Mouse (Mus musculus) heart, postnatal 14 days (tissue): Measurements from ENCODE around the gene Zfp524. TPM values are rescaled to one million over a fixed set of nuclear protein-coding genes. Genes with fewer than 3 reads are reported as not detected.

ENCODE experiments used
- DNase-seq, 2 experiments: peaks; one replicate each; pipeline ENCODE4 v3.0.0; 2021 to 2022
- intact Hi-C: fragments of 180-260 bp; cut with DNase I; formaldehyde crosslinking; loops from one replicate; pipeline ENCODE4 v1.15.1; 2025
- total RNA-seq, 2 experiments: library from RNA; stranded (reverse); gene quantifications; 2 replicates each; pipeline ENCODE4 v1.2.3; 2021

Gene Zfp524
- total RNA-seq, 2 experiments from 2014 or later, result 8.1 to 8.6 TPM

- peak in 1 of 2 experiments; percentile 72 for DNase-seq
- intact Hi-C loops, result loop anchor here (2.0 kb wide), 1 partner anchor 18 kb away; the partner anchor contains the start of gene Epn1
Measured at GRCm38 (mm10) chr7:5062360-5063001, 48.3 kb downstream of the Zfp524 start.

GRCm38 (mm10) chr7:5064886-5065285, 50.7 kb downstream of the Zfp524 start:
- intact Hi-C loops, result no loop called here

More at GRCm38 (mm10) chr7:5064886-5065285, 50.7 kb downstream of the Zfp524 start:
- DNase-seq, result no peak

Other genes starting within 250 kb of the Zfp524 start
- not detected for gene Fam71e2, start 243.1 kb upstream of the Zfp524 start, total RNA-seq
- gene Il11, start 231.6 kb upstream of the Zfp524 start, total RNA-seq, result under 1 TPM in 1 of 2 experiments, not detected in 1; 0.12 TPM
- gene Tmem190, start 231.5 kb upstream of the Zfp524 start, total RNA-seq, result not detected
- gene Tmem238, start 224.8 kb upstream of the Zfp524 start, total RNA-seq, result 1 to 10 TPM; 4.2 to 4.3 TPM
- 100 to 1,000 TPM; 469 to 532 TPM for gene Rpl28, start 221.5 kb upstream of the Zfp524 start, total RNA-seq
- gene Ube2s, start 201.8 kb upstream of the Zfp524 start, total RNA-seq, result 100 to 1,000 TPM in 1 of 2 experiments, 10 to 100 TPM in 1; 97.9 to 112 TPM
- under 1 TPM in 1 of 2 experiments, not detected in 1; 0.05 TPM for gene Shisa7, start 169.7 kb upstream of the Zfp524 start, total RNA-seq
- gene Isoc2b, start 144.2 kb upstream of the Zfp524 start, total RNA-seq, result 1 to 10 TPM; 3.1 to 4.2 TPM
- gene Isoc2a, start 137.3 kb upstream of the Zfp524 start, total RNA-seq, result 10 to 100 TPM; 22.9 to 27.0 TPM
- gene Gm36210, start 107.9 kb upstream of the Zfp524 start, total RNA-seq, result not detected
- 1 to 10 TPM; 9.4 to 9.6 TPM for gene Zfp628, start 99.2 kb upstream of the Zfp524 start, total RNA-seq
- gene Nat14, start 92.4 kb upstream of the Zfp524 start, total RNA-seq, result 1 to 10 TPM; 5.9 to 6.1 TPM
- gene Ssc5d, start 88.6 kb upstream of the Zfp524 start, total RNA-seq, result 1 to 10 TPM; 7.8 TPM
- 10 to 100 TPM in 1 of 2 experiments, 1 to 10 TPM in 1; 4.2 to 11.6 TPM for gene Sbk2, start 50.0 kb upstream of the Zfp524 start, total RNA-seq
- gene Sbk3, start 43.2 kb upstream of the Zfp524 start, total RNA-seq, result 10 to 100 TPM; 14.9 to 37.3 TPM
- 10 to 100 TPM; 14.3 to 18.1 TPM for gene Zfp579, start 18.3 kb upstream of the Zfp524 start, total RNA-seq
- gene Fiz1, start 282 bp downstream of the Zfp524 start, total RNA-seq, result 10 to 100 TPM; 17.0 to 20.2 TPM
- not detected for gene Gm44973, start 1.1 kb downstream of the Zfp524 start, total RNA-seq
- 10 to 100 TPM; 18.2 to 19.9 TPM for gene Zfp865, start 6.0 kb downstream of the Zfp524 start, total RNA-seq
- gene Ccdc106, start 6.1 kb downstream of the Zfp524 start, total RNA-seq, result under 1 TPM; 0.17 TPM
- not detected for gene 4632433K11Rik, start 19.7 kb downstream of the Zfp524 start, total RNA-seq
- gene Zfp784, start 24.0 kb downstream of the Zfp524 start, total RNA-seq, result 1 to 10 TPM; 5.0 to 6.6 TPM
- gene Zfp580, start 37.1 kb downstream of the Zfp524 start, total RNA-seq, result 1 to 10 TPM; 5.5 to 7.9 TPM
- 10 to 100 TPM; 85.6 to 94.1 TPM for gene U2af2, start 47.7 kb downstream of the Zfp524 start, total RNA-seq
- 100 to 1,000 TPM; 181 TPM for gene Epn1, start 65.8 kb downstream of the Zfp524 start, total RNA-seq
- gene Rfpl4, start 102.5 kb downstream of the Zfp524 start, total RNA-seq, result not detected
- 1 to 10 TPM; 5.3 to 5.8 TPM for gene Rasl2-9, start 111.5 kb downstream of the Zfp524 start, total RNA-seq
- not detected for gene Vmn1r55, start 135.3 kb downstream of the Zfp524 start, total RNA-seq
- gene Vmn1r56, start 182.3 kb downstream of the Zfp524 start, total RNA-seq, result not detected
- gene Vmn1r57, start 204.1 kb downstream of the Zfp524 start, total RNA-seq, result not detected